Mouse (Mus musculus): ENCODE data around the gene Dusp28. TPM values are rescaled to one million over a fixed set of nuclear protein-coding genes. Genes with fewer than 3 reads are reported as not detected.

Gene Dusp28
- polyA plus RNA-seq (2012; rRNA removed; ENCODE audit: low replicate concordance) = 30.0 and 42.4 TPM in 2 replicates

DNA sequence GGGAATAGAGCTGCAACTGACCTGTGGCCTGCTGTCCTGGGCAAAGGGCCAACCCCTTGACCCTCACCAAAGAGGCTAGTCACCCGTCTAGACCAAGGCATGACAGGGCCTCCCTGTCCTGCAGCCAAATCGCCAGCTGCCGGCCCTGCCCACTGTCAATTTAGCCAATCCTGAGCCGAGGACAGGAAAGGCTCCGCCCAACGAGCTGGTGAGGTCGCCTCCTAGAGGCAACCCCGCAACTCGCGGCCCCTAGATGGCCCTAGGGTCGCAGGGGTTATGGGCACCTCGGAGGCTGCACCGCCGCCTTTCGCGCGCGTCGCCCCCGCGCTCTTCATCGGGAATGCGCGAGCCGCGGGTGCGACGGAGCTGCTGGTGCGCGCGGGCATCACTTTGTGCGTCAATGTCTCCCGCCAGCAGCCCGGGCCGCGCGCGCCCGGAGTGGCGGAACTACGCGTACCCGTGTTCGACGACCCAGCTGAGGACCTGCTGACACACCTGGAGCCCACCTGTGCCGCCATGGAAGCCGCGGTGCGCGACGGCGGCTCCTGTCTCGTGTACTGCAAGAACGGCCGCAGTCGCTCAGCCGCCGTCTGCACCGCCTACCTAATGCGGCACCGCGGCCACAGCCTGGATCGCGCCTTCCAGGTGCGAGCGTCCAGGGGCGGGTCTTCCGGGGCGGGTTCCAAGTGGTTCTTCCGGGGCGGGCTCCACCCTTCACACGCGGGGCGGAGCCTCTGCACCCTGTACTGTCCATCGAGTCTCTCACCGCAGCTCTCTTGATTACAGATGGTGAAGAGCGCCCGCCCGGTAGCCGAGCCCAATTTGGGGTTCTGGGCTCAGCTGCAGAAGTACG, at the start of gene Dusp28:
TSS of gene Dusp28 (plus strand) at position 203 of the 853 bp plus-strand sequence.

GRCm38 (mm10) chr1:92902786-92903185, 4.0 kb upstream of the Dusp28 start, which contains the start of gene Ankmy1:
TSS of gene Ankmy1 (minus strand) at chr1:92902906.

GRCm38 (mm10) chr1:92910239-92910885, 3.6 kb downstream of the Dusp28 start, which contains the start of gene Rnpepl1:
TSS of gene Rnpepl1 (plus strand) at chr1:92910783.

DNA sequence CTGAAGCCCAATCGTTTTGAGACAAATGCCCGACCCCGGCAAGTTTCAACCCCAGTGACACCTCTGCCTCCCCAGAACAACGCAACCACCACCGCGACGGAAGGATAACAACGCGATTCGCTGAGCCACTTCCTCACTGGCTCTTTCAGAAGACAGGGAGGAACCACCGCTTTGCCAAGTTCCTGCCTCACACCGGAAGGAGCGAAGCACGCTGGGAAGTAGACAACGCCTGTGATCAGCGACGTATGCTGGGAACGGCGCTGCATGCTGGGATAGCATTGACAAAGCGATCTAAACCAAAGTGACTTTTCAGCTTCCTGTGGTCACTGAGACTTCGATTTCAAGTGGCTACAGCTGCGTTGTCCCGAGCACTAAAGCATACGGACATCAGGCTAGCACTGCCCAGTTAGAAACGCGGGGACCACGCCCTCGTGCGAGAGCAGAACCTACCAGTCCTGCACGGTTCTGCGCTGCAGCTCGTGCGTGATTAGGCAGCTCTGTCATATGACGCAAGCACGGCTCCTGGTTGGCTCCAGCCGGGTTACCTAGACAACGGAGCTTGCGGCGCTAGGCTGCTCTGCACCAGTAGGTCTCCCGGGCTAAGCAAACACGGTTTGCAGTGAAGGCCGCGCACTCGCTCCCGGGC, 27.5 kb downstream of the Dusp28 start, which contains the start of gene Capn10:
TSS of gene Capn10 (plus strand) at position 195 of the 646 bp plus-strand sequence.

DNA sequence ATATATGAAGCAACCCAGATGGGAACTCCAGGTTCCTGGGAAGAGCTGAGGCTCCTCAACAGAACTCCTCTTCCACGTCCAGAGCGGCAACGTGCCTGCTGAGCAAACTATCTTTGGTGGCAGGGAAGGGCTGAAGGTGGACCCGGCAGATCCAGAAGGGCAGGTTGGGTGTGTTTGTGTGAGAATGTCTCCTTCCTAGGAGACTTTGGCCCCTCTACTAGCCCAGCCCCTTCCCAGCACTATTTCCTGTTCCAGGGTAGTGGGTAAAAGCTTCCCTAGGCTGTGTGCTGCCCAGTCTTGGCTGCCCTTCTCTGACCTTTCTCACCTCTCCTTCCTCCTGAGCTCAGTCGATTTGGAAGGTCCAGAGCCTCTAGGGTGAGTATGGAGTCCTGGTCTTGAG, 43.8 kb downstream of the Dusp28 start, which contains the start of gene Gpr35:
TSS of gene Gpr35 (plus strand) at position 259 of the 400 bp plus-strand sequence.

Other genes starting within 250 kb of the Dusp28 start
- gene Gpc1, start 75.3 kb upstream of the Dusp28 start, polyA plus RNA-seq (2012; rRNA removed; ENCODE audit: low replicate concordance) = 28.3 and 48.2 TPM in 2 replicates
- 0.17 and 0.23 TPM in 2 replicates for gene Ankmy1, start 4.1 kb upstream of the Dusp28 start, polyA plus RNA-seq (2012; rRNA removed; ENCODE audit: low replicate concordance)
- gene Rnpepl1, start 3.8 kb downstream of the Dusp28 start, polyA plus RNA-seq (2012; rRNA removed; ENCODE audit: low replicate concordance) = 207 and 319 TPM in 2 replicates
- 21.3 and 25.7 TPM in 2 replicates for gene Capn10, start 27.4 kb downstream of the Dusp28 start, polyA plus RNA-seq (2012; rRNA removed; ENCODE audit: low replicate concordance)
- 5.6 and 6.3 TPM in 2 replicates for gene Gpr35, start 43.9 kb downstream of the Dusp28 start, polyA plus RNA-seq (2012; rRNA removed; ENCODE audit: low replicate concordance)
- not detected in 2 replicates for gene Aqp12, start 99.4 kb downstream of the Dusp28 start, polyA plus RNA-seq (2012; rRNA removed; ENCODE audit: low replicate concordance)
- gene Kif1a, start 195.0 kb downstream of the Dusp28 start, polyA plus RNA-seq (2012; rRNA removed; ENCODE audit: low replicate concordance) = 2.7 and 3.2 TPM in 2 replicates
- 0.53 TPM in 1 of 2 replicates, not detected in the other for gene Agxt, start 228.3 kb downstream of the Dusp28 start, polyA plus RNA-seq (2012; rRNA removed; ENCODE audit: low replicate concordance)